Mouse (Mus musculus) lung, postnatal 36 days (tissue): ENCODE data around the gene Timm10.

Experiments used
- DNase-seq: peaks from one replicate; pipeline ENCODE4 v3.0.0; 2022; ENCODE audit warnings: mixed read lengths

Gene Timm10

DNA sequence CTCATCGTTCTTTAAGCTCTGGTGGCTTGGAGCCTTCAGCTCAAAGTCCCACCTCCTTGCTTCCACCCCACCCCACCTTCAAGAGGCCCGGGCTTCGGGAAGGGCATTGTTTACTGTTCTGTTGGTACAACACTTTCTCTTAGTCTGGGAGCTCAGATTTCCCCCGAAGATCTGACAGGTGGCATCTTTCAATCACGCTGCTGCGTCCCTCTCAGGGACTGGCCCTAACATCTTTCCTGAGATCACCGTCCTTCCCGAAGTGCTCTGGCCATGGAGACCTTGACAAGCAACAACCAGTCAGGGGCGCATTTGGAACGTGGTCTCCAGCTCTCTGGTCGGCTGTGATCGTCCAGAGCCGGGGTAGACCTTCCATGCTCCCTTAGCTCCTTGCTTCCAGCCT, 4.2 kb upstream of the Timm10 start, which contains the start of gene Smtnl1:
Gene Smtnl1 (minus strand): TSS at position 101 of the 400 bp plus-strand sequence.
- DNase-seq = no peak

DNA sequence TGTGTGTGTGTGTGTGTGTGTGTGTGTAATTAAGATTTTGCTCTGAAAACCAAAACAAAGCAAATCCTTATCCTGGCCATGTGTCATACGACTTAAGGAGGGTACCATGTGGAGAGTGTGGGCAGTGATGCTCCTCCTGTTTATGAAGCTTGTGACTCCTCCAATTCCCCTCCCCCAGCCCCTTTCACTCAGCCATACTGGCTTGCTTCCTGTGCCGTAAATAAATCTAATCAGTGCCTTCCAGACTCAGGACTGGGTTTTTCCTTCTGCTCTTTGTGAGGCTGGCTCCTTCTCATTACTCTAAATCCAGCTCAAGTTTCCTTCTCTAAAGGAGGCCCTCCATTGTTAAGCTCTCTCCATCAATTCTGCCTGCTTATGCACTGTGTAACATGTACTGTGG, 3.6 kb upstream of the Timm10 start:
- DNase-seq = no peak

DNA sequence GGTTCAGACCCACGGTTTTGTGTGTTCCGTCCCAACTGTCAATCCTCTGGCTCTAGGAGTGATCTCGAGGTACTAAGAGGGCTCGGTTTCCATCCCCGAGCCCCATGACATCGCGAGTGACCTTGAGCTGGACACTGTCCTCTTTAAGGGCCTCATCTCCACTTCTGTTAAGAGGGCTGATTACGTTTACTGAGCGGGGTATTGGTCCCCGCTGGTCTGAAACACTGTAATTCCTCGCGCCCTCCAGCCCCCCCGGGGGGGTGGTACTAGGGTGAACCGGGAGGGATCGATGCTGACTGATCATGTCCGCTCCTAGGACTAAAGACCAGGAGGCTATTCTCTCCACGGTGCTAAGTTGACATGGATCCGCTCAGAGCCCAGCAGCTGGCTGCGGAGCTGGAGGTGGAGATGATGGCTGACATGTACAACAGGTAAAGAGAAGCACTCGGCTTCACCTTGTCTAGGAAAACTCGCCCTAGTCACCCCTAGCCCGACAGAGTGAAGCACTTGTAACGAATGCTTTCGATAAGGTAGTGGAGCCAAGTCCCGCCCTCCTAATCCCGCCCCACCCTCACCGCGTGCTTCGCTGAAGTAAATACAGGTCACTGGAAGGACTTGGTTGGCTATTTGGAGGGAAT, 605 bp downstream of the Timm10 start:
- DNase-seq = peak; percentile 21

DNA sequence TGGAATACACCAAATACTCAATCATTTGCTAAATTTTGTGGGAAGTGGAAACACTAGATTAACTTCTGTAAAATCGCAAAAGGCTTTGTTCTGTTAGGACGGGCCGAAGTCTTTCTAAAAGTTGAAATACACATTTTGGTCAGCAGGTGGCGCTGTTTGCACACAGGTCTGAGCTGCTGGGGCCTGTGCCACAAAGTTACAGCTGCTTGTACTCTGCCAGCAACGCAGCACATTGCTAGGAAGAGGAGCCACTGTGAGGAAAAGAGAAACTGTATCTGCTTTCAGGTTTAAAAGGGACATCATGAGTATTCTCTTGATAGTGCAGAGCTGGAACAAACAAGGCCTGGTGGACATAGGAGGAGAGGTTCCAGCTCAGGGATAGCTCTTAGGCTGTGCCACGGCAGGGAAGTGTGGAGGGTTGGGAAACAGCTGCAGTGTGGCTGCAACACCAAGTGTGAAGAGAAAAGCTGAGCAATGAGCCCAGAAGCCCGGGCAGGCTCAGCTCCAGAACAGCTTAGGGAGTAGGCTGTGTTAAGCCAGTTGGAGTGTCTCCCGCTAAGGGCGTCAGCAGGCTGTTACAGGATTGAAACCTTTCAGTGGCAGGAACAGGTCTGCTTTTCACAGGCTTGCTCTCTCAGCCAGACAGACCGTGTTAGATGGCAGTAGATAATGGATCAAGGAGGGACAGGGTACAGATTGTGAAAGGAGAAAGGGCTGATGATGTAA, 5.0 kb downstream of the Timm10 start:
- peak; percentile 92 for DNase-seq

DNA sequence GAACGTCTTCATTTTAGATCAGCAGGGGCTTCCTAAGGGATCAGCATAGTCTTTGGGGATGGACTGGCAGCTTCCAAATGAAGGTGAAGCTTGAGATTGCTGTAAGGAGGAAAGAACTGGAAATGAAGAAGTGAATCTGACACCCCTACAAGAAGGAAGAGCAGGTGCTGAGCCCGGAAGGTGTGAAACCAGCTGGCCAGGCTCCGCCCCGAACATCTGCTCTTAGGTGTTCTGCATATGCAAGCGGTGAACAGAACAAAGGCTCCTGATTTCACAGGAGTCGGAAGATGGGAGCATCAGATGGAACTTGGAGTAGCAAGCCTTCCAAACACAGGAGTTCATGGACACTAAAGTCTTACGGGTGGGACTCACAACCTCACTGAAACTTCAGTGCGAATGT, 10.3 kb downstream of the Timm10 start:
- no peak for DNase-seq

DNA sequence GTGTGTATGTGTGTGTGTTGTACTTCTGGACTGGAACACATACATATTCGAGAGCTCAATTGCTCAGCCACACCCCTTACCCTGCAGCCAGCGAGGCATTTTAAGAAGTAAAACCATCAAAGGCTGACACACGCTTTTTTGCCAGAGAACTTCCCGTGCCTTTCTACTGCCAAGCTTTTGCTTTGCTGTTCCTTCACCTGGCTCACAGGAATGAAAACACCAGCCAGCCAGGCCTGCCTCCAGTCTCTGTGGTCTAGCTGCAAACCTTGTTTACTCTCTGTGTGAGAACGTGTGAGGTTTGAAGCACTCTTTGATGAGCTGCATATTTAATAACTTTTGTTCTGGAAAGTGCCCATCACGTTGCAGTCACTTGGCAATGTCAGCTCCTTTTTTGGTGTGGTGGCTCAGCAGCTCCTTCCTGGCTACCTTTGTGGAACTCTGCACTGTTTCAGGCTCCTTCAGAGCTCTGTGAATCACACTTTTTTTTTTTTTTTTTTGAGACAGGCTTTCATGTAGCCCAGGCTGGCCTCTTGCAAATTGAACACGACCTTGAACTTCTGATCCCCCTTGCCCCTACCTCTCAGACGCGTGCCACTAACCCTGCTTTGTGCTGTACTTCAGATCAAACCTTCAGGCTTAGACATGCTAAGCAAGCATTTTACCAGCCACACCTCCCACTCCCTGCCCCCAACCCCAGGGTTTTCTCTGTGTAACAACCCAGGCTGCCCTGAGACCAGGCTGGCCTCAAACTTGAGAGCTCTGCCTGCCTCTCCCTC, 11.2 kb downstream of the Timm10 start:
- DNase-seq = peak; percentile 11

DNA sequence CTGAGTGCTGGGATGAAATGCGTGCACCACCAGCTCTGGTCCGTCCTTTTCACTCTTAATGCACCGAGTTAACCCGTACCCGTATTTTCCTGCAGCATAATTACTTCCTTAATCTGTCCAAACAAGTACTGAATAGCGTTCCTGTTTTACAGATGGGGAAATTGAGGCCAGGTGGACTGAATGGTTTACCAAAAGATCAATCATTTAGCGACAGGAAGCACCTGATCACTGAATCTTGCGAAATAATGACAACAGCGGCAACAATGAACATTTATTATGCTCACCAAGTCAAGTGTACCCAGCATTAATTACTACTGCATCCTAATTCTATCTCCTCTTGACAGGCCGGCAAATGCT, 11.8 kb downstream of the Timm10 start, which contains the start of gene Slc43a1:
Gene Slc43a1 (plus strand): TSS at position 258 of the 357 bp plus-strand sequence.
- no peak for DNase-seq

DNA sequence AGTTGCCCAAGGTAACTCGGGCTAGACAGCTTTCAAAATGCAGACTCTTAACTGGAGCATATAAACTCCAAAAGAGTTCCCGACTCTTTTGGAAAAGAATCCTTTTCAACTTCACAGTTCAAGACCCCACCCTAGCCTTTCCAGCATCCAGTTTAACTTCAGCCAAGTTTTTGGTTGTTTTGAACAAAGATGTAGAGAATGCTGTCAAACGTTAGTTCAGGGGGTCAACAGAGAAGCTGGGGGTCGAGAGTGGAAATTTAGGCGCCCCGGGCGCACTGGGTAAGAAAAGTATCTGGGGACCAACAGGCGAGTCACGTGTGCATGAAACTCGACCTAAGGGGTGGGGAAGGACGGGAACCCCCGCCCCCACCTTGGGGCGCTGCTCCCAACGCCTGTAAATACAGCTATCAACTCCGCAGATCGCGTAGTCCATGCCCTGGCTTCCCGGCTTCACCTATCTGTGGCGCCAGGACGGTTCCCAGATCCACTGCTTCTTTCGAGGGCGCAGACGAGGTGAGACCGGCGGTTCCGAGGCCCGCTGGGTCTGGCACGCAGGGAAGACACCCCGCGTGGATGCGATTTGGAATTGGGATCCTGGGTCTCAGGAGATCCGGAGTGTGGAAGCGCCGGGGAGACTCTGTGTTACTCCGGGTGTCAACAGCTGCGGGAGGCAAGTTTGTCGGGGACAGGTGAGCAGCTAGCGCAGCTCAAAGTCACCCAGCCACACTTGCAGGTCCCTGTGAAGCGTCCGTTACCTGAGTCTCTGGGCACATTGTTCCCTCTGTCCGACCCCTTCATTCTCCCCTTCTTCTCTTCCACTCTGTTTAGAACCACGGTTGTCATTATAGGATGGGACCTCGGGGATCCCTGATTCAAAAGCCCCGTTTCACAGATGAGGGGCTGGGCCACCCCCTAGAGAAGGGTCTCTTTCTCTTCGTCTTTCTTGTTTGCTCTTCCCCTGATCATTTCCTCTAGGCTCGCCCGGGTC, 12.5 kb downstream of the Timm10 start:
- peak; percentile 13 for DNase-seq

DNA sequence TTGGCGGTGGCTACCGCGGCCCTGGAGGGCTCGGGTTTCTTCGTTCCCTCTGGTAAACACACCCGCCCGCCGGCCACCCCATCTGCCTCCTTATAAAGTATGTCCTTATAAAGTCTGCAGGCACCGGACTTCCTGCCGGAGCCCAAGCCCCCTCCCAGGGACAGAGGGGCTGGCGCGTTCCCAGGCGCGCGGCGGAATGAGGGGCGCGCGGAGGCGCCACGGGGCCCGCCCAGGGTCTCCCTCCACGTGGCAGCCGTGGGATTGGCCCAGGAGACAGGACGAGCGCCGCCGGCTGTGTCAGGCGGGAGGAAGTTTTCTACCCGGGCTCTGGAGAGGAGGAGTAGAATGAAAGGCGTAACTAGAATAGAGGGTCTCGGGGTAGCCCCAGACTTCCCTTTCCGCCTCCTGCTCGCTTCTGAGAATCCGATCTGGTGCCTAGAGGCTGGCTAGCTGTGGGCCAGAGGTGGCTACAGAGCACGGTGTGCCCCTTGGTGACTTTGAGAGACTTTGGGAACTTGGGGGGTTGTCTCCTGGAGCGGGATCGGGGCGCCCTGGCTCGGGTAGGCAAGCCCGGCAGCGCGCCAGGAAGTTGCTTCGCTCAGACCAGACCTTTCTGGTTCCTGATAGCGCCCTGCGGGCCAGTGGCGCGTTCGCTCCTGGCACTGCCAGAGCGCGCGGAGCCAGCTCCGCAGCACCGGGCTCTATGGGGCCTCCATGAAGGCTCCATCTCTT, 13.4 kb downstream of the Timm10 start:
- DNase-seq = peak; percentile 59

DNA sequence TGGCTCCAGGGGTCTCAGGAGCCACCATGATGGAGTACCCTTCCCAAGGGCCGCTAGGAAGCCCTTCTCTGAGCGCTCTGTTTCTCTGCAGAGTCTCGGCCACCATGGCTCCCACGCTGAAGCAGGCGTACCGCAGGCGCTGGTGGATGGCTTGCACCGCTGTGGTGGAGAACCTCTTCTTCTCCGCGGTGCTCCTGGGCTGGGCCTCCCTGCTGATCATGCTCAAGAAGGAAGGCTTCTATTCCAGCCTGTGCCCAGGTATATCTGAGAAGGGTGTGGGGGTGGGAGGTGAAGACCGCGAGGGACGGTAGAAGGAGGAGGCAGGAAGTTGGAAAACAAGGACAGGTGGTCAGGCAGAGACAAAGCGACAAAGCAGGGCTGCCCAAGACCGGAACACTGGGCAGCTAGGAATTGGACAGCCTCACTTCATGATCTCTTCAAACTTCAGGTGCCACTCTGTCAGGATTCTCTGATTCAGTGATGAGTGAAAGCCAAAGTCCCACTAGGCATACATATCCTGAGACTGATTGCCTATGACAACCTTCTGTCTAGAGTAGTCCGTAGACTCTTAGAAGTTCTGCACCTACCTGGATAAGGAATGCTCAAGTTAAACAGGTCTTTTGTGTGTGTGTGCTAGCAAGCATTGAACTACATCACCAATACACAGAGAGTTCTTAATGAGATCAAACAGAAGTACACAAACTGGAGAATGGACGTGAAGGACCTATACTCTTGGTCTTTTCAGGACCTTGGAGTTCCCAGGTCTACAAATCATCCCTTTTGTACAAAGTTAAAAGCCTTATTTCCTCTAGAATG, 14.2 kb downstream of the Timm10 start:
- DNase-seq = no peak

DNA sequence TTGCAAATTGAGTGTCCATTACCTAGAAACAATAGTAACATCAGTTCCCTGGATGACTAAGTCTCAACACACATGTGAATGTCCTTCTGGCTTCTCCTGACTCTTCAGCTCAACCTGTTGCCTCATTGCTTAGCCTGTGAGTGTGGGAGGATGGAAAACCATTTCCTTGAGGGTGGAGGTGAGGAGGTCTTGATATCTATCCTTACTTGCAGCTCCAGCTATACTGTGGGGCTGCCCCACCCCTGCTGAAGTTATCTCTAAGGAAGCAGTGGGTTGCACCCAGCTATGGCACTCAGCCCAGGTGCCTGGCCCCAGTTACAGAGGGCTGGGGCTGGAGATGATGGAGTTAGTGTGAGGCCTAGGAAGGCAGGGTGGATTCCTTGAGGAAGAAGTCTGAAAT, 15.1 kb downstream of the Timm10 start:
- DNase-seq = peak; percentile 17

DNA sequence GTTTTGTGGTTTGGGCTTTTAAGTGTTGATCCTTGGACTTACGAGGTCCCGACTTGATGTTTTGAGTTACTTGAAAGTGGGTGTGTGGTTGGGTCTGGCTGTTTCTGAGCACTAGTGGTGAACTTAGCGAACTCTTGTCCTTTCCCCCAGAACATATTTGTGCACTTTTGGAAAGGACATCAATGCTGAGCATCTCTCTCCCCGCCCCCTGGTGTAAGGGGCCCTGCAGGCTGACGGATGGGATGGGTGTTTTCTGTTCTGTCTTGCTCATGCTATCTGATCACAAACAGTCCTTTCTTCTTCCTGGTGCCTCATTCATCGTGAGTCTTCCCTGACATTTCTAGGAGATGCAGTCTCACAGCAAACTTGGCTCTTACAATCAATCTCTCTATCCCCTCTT, 16.9 kb downstream of the Timm10 start:
- no peak for DNase-seq

DNA sequence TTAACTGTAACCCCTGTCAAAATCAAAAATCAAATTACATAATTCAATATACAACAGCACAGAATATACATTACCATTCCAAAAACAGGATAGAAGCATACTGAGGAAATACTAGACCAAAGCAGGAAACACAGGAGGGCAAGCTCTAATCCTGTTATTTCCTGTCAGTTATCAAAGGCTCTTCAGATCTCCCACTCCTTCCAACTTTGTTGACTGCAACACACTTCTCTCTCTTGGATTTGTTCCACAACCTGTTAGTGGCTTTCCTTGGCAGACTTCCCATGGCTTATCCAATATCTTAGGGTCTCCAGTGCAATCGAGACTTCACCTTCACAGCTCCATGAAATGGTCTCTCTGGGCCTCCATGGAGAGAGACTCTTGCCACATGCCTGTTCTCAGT, 18.4 kb downstream of the Timm10 start:
- no peak for DNase-seq

DNA sequence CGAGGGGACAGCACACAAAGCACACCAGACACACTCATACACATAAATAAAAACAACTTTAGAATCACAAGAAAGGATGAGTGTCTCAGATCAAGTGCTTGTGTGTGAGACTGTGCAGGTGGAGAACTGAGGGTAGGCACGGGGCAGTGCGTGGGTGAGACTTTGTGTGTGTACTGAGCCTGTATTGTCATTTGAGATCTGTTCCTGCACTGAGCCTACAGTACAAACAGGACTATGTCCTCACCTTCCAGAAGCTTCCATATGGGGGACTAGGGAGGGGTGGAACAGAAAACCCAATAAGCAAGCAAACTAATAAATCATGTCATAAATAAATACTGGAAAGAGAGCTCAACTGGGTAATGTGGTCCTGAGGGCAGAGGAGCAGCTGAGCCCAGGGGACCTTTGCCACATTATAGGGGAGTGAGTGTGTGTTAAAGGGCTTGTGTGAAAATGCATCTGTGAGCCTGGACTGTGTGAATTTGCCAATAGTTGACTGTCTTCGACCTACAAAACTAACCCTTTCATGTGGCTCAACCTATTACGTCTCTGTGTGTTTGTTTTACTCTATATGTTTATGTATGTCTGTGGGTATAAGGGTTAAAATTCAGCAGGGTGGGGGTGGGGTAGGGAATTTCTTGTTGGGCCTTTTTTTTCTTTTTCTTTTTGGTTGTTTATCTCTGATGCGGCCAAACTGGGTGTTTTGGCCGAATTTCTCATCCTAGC, 23.8 kb downstream of the Timm10 start:
- no peak for DNase-seq

DNA sequence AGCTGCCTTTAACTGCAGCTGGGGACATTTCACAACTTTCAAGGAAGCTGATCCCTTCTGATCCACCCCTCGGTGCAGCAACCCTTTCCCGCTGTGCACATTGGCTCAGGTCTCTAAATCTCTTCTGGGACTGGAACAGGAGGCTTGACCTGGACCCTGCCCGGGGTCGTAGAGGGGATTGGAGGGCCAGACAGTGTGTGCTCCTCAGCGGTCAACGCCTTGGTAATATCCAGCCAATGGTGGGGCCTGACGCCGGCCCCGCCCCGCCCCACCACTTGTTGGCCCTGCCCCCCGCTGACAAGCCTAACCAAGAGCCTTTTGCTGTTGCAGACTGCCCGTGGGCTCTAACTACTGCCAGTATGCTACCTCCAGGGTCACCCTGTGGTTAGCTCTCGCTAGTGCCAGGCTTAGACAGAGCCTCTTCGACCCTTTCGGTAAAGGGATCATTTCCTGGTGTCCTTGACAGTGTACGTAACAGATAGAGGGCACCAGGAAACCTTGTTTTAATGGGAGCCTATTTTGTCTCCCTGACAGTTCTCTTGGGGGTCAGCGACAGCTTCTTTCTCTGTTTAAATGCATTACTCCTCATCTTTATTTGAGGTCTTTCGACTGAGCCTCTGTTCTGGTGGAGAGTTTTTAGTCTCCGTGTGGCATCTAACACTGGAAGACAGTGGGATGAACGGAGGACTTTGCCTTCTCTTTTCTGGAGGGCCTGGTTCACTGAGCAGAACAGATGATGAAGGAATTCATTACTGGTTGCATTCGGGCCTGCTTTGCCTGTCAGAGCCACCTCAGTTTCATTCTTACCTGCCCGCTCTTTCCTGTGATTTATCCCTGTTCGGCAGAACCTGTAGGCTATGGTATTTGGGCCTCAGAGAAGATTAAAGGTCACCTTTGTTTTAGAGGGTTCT, 24.6 kb downstream of the Timm10 start:
- DNase-seq = peak; percentile 73

DNA sequence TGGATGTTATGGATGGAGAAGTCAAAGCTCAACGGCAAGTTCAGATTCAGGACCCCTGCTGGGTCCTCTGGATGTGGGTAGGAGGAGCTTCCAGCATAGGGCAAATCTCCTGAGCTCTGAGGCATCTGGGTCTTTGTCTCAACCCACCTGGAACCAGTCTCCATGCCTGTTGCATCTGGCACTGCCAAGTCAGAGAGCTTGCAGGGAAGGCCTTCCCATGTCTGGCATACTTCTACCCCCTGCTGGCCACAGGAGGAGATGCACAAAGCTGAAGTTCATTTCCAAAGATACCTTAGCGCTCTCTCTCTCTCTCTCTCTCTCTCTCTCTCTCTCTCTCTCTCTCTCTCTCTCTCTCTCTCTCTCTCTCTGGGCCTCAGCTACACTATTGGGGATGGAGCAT, 28.9 kb downstream of the Timm10 start:
- peak; percentile 72 for DNase-seq

DNA sequence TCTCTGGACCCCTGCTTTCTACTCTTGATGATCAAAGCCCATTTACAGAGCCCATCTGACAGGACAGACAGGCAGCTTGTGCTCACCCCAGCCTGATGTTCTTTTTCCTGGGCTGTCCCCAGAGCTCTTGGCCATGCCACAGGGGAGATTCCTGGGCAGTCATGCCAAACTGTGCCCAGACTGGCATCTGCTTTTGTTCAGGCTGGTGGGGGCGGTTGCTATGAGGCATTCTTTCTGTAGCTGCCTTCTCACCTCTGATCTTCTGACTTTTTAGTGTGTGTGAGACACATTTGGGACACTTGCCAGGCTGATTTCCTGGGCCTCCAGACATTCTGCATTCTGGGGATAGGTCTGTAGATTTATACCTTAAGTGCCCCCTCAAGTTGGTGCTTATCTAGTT, 31.8 kb downstream of the Timm10 start:
- DNase-seq = no peak

DNA sequence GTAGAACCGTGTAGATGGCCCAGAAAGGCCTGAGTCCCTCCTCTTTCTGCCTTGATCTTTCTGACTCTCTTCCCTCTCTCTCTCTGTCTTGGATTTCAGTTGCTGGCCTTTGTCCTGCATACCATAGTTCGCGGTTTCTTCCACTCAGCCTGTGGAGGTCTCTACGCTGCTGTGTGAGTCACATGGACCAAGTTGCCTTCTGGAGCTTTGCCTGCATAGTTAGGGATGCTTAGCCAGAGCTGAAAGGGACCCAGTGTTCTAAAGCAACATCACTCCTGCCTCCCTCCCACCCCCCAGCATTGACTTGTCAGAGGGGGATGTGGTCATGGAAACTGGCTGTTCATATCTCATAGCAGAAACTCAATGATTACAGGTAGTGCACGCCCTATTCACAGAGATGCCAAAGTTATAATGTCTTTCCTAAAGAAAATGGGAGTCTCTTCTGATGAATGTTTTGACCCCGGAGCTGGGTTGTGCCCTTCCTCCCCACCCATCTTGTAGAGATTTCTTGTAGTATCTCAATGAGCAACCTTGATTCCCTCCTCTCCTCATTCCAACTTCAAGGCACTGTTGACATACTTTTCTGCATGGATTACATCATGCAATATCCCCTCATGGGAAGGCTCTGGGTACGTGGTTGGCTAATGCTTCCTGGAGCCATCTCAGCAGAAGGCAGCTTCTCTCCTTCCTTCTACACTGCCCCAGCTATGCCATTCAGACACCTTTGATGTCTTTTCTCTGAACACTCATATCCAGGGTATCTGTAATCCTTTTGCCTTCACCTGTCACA, 33.4 kb downstream of the Timm10 start:
- DNase-seq = no peak
